Mouse (Mus musculus) A20 (cell line): ENCODE measurements around the gene Arid3a.

ENCODE experiments used
- DNase-seq: peaks from one replicate; pipeline ENCODE4 v3.0.0-alpha.2; 2011; ENCODE audit warnings: low read depth, low spot score

Gene Arid3a

DNA sequence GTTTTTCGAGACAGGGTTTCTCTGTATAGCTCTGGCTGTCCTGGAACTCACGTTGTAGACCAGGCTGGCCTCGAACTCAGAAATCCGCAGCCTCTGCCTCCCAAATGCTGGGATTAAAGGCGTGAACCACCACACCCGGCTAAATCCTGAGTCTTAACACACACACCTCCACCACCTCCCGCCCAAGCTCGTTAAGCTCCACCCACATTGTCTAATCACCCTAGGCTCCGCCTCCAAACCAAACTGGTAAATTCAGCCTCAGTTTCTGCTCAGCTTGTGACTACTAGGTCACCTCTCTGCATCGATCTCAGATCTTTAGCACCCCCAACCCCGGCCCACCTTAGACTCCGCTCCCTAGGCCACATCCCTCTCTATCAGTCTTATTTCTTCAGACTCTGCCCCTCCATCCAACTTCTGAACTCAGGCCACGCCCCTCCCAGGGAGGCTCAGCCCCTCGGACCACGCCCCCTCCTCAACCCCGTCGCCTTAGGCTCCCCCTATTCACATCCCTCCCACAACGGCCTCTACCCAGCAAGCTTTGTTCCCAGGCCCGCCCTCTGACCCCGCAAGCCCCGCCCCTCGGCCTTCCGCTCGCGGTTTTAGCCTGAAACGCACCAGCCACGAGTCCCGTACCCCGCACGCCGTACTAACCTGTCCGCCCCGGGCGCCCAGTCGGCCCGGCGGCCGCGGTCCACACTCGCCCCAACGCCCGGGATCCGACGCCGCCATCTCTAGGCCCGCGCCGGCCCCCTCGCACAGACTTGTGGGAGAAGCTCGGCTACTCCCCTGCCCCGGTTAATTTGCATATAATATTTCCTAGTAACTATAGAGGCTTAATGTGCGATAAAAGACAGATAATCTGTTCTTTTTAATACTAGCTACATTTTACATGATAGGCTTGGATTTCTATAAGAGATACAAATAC is 18.4 kb upstream of the Arid3a start, which contains the start of gene Med16:
Med16 (minus strand) TSS at position 757 of the 925 bp plus-strand sequence.
- DNase-seq: peak; percentile 99

DNA sequence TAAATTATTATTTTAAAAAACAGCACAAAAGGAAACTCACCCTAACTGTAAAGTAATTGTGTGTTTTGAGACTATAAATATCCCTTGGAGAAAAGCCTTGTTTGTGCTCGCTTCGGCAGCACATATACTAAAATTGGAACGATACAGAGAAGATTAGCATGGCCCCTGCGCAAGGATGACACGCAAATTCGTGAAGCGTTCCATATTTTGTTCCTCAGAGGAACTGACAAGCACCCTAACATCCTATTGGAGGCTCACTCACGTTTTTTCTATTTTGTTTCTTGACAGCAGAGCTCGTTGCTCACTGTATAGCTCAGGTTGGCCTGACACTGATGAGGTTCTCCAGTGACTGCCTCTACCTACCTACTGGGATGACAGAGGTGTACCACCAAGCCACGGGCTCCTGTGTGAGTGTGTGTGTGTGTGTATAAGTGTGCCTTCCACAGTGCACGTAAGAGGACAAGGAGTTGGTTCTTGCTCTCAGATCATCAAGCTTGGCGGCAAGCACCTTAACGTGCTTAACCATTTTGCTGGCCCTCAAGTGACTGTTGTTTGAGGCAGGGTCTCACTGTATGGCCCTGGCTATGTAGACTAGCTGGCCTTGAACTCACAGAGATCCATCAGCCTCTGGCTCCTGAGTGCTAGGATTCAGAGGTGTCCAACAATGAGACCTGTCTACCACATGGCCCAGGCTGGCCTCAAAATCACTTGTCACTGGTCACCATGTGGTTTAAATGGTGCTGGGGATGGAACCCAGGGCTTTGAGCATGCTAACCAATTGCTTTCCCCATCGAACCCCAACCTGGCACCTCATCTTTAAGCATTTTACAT is 17.5 kb upstream of the Arid3a start:
- DNase-seq: no peak

DNA sequence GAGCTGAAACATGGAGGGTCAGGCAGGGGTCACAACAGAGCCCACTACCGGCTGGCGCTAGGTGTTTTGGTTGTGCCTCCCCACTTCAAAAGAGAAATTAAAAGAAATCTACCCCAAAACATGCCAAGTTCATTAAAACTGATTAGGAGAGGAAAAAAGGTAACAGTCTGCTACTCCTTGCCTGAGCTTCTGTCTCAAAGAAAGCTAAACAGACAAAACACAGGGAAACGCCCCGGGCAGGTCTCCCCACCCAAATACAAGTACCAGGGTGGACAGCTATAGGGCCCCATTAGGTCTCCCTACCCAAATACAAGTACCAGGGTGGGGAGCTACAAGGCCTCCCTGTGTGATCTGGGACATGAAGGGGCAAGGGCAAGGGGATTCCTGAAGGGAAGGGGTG is 16.3 kb upstream of the Arid3a start, which contains the start of gene Gm26602:
Gm26602 (plus strand) TSS at position 301 of the 400 bp plus-strand sequence.
- DNase-seq: no peak

DNA sequence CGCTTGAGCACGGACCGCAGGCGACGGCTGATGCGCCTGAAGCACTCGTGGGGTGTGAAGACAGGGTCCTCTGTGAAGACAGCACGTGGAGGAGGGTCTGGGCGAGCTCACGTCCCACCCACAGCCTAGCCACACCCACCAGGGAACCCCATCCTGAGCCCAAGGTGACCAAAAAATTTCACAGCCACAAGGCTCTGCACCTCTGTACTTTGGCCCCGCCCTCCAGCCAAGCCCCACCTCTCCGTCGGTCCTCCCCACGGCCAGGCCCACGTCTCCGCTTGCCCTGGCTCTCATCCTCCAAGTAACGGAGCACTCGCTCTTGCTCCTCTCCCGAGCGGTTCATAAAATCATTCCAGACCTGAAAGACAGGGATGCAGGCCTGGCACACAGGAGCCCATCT is 14.4 kb upstream of the Arid3a start:
- DNase-seq: no peak

DNA sequence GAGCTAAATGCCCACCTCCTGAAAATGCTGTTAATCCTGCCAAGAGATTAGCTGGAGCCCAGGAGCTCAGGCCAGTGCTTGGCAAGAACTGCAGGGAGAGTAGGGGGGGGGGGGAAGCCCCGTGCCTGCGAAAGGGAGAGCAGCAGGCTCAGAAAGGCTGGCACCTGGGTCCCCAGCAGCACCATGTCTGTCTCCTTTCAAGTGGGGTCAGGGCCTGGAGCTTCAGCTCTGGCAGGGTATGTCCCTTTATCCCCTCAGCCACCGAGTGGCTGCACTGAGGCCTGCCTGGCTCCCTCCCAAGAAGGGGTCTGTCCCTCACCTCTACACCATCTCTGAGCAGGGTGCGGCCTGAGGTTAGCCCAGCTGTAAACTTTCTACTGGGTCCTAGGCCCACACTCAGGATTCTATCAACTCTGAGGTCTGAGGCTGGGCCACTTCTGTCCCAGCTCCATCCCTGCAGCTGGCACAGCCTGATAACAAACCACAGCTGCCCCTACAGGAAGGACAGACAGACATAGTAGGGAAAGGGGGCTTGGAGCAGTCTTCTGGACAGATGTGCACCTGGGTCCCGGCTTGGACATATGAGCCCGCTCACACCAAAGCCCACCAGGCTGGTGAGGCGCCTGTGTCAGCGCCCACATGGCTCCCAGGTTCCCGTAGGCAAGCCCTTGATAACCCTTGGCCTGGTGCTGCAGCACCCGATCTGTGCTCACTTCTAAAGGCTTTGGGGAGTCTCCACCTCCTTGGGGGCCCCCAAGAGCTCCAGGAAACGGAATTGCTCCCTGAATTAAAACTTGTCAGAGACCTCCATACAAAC is 12.5 kb upstream of the Arid3a start:
- DNase-seq: no peak

DNA sequence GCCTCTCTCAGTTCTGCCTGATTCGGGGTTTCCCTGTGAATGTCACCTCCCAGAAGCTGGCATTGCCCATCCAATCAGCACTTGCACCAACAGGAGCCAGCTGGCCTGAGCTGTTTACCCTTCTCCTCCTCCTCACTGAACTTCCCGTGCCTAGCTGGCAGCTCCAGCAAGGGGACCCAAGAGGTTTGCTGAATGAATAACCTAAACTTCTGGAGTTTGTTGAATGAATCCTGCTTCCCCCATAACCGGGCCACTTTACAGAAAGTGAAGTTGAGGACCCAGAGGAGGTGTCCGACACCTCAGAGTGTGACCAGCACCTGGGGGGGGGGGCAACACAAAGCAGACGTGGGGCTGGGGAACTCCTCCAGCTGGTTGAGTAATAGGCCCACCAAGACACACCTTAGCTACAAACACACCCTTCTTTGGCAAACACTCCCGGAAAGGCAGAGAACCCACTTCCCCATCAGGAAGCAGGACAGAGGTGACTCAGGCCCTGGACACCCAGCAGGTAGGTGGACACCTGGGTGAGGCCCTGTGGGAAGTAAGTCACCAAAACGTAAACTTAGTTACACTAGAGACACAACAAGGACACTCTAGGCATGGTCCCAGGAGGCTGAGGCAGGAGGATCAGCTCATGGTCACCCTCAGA is 11.8 kb upstream of the Arid3a start:
- DNase-seq: no peak

DNA sequence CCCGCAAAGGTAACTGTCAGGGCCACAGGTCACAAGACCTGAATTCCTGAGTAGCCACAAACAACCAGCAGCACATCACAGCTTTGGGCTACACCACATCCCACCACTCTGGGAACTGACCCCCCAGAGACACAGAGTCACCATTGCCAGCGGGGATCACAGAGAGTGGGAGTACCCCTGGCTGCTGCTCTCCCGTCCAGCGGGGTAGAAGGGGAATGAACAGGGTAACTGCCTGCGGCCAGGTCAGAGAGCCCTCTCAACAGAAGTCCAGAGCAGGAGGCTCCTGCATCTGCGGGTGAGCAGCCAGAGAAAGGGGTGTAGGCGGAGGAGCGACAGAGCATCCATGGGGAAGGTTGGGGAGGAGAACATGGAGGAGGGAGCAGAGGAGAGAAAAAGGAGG is 10.8 kb upstream of the Arid3a start:
- peak; percentile 33 for DNase-seq

DNA sequence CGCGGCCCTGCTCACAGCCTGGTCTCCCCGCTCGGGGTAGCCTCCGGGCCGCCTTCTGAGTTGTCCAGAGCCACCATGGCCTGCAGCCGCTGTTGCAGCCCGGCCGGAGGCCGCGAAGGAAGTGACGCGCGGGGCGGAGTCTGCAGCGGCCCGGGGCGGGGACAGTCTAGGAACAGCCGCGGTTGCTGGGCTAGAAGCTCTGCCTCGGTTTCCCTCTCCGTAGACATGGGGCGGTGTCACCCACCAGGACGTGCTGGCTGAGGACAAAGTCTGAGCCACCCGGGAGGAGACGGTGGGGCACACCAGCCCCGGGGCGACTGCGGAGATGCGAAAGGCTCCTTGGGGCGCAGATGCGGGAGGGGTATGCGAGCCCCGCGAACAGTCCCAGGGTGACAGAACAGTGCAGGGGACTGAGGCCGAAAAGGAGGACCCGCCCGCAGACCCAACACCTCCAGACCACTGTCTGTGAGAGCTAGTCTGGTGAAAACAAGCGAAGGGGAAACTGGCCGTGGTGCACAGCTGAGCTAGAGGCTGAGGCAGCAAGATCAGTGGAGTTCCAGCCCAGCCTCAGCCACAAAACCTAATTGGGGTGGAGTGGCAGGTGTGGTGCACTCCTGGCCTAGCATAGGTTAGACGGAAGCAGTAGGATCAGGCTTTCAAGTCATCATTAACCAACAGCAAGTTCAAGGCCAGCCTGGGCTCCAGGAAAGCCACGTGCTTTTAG is 9.9 kb upstream of the Arid3a start, which contains the start of gene Kiss1r:
Kiss1r (plus strand) TSS at position 164 of the 724 bp plus-strand sequence.
- DNase-seq: peak; percentile 85

DNA sequence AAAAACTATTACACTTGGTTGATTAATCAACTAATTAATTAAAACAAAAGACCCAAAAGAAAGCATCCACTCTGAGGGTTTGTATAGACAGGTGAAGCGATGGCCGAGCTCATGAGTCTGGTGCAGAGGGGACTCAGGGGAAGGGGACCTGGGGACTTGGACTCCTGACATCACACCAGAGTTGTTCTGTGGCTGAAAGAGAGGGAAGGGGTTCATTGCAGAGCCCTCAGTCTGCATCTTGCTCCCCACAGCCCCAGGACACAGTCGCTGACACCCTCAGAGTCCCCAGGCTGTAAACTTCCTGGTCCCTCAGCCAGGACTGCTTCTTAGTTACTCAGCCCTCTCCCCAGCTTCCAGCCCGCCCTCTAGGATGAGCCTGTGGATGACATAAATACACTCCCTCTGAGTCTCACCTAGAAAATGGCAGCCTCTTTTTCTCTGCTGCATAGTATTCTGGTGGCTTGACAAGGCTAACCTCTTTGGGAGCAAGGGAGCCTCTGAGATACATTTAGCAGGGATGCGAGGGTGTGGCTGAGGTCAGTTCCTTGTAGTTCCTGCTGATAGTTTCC is 9.2 kb upstream of the Arid3a start:
- DNase-seq: no peak

DNA sequence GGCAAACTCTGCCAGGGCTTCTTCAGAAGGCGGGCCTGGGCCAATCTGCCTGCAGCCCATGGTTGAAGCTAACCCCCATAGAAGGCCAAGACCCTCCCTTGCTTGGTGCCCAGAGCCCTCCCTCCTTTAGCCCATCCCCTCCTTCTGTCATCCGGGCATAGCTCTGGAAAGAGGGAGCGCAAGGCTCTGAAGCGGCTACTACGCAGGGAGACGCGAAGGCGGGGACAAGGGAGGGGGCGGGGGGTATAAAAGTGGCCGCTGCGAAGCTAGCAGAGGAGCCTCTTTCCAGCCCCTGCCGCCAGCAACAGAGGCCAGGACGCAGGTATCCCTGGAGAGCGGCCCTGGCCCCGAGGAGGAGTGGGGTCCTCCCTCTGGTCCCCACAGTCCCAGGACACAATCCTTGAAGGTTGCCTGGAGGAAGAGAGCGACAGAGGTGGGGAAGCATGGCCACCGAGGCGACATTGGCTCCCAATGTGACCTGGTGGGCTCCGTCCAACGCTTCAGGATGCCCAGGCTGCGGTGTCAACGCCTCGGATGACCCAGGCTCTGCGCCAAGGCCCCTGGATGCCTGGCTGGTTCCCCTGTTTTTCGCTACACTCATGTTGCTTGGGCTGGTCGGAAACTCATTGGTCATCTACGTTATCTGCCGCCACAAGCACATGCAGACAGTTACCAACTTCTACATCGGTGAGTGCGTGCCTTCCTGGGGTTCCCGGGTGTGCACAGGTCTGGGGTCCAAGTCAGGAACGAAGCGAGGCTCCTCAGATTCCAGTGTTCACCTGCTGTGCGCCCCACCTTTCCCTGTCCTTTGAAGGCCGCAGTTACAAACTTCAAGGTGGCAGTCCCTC is 8.4 kb upstream of the Arid3a start:
- no peak for DNase-seq

DNA sequence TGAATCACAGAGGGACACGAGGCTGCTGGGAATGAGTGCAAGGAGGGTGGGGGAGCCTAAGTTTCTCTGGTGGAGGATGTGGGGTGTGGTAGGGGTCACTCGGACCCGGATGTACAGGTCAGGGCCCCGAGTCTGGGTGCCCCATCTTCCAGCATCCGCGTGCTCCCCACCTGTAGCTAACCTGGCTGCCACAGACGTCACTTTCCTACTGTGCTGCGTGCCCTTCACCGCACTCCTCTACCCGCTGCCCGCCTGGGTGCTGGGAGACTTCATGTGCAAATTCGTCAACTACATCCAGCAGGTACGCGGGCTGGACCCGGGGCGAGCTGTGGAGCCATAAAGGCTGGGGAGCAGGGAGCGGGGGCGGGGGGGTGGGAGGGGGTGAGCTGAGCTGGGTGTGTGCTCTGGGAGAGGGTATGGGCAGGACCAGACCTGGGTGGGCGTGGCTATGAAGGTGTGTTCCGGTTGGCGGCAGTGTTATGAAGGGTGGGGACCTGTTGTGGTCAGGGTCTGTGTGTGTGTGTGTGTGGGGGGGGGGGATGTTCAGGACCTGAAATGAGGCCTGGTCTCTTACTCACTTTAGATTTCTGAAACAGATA is 7.5 kb upstream of the Arid3a start:
- DNase-seq: no peak

DNA sequence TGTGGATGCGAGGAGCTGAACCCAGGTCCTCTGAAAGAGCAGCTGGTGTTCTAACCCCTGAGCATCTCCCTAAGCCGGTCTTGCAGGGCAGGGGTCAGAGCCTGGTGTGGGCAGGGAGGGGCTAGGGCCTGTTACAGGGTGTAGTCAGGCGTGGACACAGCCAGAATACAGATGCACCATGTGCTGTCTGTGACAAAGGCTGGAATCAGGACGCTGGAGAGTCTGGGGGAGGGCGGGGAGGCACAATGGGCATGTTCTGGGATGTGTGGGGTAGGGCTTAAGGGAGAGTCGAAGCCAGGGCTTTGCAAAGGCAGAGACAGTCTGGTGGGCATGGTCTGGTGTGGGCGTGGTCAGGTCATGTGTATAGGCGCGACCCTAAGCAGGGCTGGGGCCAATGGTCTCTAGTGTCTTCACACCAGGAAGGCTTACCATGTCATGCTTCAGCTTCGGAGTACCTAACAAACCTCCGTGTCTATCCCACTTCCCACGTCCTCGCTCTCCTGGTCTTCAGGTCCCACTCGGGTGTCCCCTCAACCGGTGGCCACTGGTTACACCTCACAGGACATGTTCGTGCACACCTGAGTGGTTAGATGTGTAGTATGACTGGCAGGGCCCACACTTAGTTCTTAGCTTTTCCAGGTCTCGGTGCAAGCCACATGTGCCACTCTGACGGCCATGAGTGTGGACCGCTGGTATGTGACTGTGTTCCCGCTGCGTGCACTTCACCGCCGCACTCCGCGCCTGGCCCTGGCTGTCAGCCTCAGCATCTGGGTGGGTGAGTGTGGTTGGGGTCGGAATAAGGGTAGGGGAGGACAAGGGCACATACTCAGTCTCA is 6.6 kb upstream of the Arid3a start:
- DNase-seq: no peak

DNA sequence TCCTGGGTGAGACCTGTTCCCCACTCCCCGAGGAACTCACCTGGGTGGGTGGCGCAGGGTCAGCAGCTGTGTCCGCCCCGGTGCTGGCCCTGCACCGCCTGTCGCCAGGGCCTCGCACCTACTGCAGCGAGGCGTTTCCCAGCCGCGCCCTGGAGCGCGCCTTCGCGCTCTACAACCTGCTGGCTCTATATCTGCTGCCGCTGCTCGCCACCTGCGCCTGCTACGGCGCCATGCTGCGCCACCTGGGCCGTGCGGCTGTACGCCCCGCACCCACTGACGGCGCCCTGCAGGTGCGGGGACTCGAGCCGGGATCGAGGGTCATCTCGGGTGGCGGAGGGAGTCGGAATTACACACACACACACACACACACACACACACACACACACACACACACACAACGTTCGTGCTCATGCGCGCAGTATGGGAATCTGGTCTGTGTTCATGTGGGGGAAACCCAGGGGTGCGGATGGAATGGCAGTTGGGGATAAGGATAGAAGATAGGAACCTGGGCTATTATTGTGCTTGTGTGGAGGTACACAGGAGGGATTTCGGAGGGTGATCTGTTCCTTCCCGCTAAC is 5.8 kb upstream of the Arid3a start, which contains the start of gene R3hdm4:
R3hdm4 (minus strand) TSS at position 251 of the 578 bp plus-strand sequence.
- no peak for DNase-seq

DNA sequence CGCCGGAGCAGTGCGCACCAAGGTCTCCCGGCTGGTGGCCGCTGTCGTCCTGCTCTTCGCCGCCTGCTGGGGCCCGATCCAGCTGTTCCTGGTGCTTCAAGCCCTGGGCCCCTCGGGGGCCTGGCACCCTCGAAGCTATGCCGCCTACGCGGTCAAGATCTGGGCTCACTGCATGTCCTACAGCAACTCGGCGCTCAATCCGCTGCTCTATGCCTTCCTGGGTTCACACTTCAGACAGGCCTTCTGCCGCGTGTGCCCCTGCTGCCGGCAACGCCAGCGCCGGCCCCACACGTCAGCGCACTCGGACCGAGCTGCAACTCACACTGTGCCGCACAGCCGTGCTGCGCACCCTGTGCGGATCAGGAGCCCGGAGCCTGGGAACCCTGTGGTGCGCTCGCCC is 5.3 kb upstream of the Arid3a start:
- no peak for DNase-seq

DNA sequence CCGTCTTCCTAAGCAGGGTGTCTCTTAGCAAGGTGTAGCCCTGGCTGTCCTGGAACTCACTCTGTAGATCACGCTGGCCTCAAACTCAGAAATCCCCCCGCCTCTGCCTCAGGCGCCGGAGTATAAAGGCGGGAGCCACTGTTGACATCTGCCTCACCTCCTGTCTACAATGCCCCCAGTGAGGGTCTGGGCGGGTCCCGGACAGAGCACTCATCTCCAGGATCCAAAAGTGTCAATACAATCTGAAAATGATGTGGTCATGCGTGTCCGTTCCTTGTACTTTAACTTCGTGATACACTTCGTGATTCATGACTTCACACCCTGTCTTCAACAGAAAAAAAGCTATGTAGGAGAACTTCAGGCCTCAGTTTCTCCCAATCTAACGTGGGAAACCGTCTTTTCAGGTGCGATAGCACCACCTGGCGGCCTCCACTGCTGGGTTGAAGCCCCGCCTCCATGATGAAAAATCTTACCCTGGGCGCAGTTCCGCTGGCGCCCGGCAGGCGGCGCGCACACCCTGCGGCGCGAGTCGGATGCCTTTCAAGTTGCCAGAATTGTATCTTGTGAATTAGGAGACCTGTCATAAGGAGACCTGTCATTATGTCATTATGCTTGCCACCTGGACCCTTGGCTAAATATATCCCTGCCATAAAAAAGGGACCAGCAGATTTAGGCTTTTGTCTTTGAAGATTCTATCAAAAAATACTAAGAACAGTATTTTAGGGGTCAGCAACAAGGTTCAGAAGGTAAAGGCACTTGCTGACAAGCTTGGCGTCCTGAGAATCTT is 1.7 kb upstream of the Arid3a start:
- peak; percentile 92 for DNase-seq

DNA sequence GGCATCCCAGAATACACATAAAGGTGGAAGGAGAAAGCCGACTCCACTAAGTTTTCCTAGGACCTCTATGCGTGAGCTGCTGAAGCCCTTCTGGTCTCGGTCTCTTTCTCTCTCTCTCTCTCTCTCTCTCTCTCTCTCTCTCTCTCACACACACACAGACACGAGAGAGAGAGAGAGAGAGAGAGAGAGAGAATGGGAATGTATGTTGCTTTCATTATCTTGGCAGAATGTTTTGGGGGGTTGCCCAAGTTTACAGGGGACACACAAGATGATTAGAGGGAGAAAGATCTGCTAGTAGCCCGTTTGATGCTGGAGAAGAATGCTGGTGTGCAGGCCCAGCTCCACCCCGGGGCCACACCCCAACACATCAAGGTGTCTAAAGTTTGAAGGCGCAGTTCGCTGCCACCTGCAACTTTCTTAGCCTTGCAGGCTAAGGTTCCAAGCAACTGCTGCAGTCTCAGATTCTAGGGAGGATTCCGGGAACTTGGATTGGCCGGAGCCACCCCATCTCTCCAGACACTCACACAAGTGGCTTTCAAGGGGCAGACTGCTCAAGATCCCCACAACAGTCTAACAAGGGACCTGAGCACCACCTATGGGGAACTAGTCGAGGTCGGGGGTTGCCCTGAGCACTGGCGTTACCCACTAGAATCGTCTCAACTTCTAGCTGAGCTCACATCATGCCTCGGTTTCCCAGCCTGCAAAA is 905 bp upstream of the Arid3a start:
- peak; percentile 88 for DNase-seq
